Mouse (Mus musculus) CD8-positive naive resting alpha-beta T cell, adult 2 months (primary cell): ENCODE results near the gene Zc3h12c.

Experiments
- DNase-seq, 2 experiments: peaks; one replicate each; pipeline ENCODE4 v3.0.0; 2022; ENCODE audit warnings: low read depth in 2 of 2, low spot score in 2 of 2

Gene Zc3h12c

DNA sequence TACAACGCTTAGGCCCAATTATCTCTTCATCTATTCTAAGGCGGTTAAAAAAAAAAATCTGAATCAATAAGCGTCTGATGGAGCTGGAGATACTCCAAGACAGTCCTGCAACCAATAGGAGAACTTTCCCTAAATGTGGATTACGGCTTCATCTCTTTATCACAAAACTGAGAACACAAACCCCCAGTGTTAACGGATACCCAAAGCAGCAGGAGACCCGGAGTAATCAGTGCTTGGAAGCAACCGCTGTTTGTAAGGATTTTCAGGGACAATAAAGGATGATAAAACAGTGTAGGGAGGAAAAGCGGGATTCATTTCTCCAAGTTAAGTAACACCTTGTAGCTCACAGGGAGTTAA lies 888 bp downstream of the Zc3h12c start:
- no peak for DNase-seq

DNA sequence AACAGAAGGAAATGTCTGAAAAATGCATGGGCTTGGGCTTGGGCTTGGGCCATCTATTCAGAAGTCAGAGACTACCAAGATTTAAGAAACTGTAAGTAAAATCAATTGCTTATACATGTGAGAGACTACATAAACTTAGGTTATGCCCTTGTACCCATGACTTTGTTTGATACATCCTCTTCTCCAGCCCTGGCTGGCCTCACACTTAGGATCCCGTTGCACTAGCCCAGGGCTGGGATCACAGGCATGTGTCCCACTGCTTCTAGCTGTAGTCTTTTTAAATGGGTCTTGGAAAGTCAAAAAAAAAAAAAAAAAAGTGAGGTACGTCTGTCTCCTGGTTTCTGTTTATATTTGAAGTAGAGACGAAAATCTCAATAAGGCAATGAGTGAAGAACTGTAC lies 1.3 kb downstream of the Zc3h12c start:
- no peak for DNase-seq

GRCm38 (mm10) chr9:52165706-52166090 lies 2.7 kb downstream of the Zc3h12c start:
- DNase-seq = no peak

DNA sequence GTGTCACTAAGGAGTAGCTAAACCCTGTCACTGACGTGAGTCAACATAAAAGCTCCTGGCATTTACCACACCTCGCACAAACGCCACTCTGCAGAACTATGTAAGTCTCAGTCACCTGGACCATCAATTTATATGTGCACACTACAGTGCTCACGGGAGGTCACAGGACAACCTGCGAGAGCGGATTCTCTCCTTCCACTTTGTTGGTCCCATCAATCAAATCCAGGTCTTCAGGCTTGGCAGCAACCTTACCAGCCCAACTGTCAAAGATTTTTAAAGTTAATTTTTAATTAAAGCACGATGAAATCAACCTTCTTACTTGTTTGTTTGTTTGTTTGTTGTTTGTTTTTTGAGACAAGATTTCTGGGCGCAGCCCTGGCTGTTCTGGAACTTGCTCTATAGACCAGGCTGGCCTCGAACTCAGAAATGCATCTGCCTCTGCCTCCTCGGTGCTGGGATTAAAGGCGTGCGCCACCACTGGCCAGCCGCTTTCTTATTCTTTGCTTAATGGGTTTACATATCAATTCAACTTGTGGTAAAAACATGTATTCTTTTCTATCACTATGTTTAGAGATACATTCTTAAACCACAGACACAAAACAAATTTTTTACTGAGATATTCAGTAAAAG lies 3.2 kb downstream of the Zc3h12c start:
- DNase-seq = no peak

DNA sequence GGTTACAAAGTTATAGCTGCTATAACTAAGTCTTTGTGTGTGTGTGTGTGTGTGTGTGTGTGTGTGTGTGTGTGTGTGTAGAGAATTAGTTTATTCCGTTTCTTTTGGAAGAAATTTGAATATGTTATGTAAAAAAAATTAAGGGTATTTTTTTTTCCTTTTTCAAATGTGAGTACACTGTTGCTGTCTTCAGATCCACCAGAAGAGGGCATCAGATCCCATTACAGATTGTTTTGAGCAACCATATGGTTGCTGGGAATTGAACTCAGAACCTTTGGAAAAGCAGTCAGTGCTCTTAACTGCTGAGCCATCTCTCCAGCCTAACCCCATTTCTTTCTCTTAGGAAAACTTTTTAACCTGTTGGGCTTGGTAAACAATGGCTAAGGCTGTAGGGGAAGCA lies 7.9 kb downstream of the Zc3h12c start:
- no peak for DNase-seq

GRCm38 (mm10) chr9:52158561-52158960 lies 9.8 kb downstream of the Zc3h12c start:
- no peak for DNase-seq

- no peak for DNase-seq
These were observed 13.0 kb downstream of the Zc3h12c start for GRCm38 (mm10) chr9:52155417-52155816.

GRCm38 (mm10) chr9:52154253-52154652 lies 14.1 kb downstream of the Zc3h12c start:
- DNase-seq = no peak

GRCm38 (mm10) chr9:52152076-52152826 lies 16.1 kb downstream of the Zc3h12c start:
- no peak for DNase-seq

GRCm38 (mm10) chr9:52149768-52150167 lies 18.6 kb downstream of the Zc3h12c start:
- no peak for DNase-seq

DNA sequence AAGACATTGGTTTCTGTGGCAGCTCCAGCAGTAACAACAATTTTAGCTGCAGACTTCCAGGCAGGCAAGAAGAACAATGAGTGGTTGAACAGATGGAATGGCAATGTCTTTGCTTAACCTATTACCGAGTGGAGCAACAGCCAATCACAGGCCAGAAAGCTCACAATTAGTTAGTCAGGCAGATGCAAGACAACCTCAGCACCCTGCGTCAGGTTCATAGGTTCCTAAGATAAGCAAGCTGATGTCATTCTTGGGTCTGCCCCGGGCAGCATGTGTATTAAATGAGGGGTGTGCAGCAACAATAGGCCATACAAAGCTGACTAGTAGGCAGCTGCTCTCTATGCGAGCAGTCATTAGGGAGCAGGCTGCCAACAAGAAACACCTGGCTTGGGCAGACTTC lies 19.1 kb downstream of the Zc3h12c start:
- no peak for DNase-seq

DNA sequence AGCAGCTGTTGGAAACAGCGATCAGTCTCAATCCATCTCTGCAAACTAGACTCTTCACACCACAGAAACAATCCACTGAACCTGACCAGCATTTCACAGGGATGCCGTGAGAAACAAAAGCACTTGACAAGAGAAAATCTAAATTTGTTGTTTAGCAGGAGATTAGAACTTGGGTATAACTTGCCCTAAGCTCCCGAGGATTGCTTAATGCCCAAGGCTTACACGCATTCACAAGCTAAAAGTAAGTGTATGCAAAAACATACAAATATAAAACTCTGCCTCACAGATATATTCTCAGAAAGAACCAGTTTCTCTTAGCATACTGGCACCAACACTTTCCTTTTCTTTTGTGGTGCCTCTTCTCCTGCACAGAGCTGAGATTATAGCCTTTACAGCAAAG lies 19.5 kb downstream of the Zc3h12c start:
- no peak for DNase-seq

- DNase-seq = no peak
These were observed 20.1 kb downstream of the Zc3h12c start for GRCm38 (mm10) chr9:52148311-52148710.

- DNase-seq = no peak
These were observed 22.1 kb downstream of the Zc3h12c start for GRCm38 (mm10) chr9:52146241-52146640.

DNA sequence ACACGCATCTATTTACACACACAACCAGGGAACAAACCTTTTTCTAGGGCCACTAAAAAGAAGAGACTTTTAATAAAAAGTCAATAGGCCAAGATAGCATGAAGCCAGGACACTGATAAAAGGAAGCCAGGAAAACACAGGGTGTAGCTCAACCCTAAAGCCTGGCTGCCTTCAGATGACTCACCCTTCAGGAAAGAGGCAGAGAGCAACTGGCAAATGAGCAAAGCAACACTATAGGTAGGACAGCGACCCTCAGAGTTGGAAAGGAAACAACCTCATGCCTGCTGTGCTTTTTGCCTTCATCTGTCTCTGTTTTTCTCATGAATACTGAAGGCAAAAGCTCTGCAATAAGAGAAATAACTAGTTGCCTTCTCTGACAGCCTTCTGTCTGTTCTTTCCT lies 35.6 kb downstream of the Zc3h12c start:
- no peak for DNase-seq

- DNase-seq = no peak
These were observed 38.0 kb downstream of the Zc3h12c start for GRCm38 (mm10) chr9:52130348-52130747.

GRCm38 (mm10) chr9:52125225-52125624 lies 43.1 kb downstream of the Zc3h12c start:
- DNase-seq = no peak

DNA sequence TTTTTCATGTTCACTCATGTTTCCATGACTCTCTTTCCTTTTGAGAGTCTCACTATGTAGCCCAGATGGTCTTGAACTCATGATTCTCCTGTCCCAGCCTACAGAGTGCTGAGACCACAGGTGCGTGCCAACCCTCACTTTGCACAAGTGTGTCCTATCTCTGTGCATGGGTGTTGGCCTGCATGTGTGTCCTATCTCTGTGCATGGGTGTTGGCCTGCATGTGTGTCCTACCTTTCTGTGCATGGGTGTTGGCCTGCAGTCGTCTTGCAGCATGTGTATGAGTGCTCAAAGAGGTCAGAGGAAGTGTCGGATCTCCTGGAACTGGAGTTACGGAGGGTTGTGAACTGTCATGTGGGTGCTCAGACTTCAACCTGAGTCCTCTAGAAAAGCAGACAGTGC lies 49.2 kb downstream of the Zc3h12c start:
- DNase-seq = no peak

DNA sequence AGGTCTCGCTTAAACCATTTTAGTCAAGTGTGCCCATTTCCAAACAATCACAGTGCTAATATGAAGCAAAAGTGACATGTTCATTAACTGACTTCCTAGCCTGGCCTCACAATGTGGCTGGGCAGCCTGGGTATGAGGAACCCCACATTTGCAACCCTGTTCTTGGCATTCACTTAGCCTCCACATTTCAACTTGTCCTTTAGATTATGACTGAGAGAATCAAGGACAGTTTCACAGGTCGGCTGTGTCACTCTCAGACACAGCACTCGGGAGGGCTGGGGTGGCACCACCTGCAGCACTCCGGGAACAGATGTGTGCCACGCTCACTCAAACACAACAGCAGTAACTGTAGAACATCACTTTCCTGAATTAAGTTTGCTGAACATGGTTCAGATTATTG lies 55.3 kb downstream of the Zc3h12c start:
- DNase-seq = no peak

DNA sequence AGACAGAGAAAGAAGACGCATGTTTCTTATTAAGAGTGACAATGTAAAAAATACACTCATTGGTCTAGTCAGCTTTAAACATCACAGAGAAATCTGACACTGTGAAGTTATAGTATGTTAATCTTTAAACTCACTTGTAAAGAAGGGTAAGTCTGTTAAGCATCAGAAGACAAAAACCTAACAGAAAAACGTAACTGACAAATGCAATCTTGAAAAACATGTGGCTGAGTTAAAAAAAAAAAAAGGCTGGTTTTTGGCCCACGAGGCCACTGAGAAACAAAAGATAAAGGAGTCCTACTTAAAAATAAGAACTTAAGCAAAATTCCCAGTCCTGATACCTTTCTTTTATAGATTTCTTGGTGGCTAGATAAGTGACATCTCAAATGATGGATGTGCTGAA lies 57.6 kb downstream of the Zc3h12c start:
- no peak for DNase-seq

GRCm38 (mm10) chr9:52107161-52107560 lies 61.2 kb downstream of the Zc3h12c start:
- no peak for DNase-seq

DNA sequence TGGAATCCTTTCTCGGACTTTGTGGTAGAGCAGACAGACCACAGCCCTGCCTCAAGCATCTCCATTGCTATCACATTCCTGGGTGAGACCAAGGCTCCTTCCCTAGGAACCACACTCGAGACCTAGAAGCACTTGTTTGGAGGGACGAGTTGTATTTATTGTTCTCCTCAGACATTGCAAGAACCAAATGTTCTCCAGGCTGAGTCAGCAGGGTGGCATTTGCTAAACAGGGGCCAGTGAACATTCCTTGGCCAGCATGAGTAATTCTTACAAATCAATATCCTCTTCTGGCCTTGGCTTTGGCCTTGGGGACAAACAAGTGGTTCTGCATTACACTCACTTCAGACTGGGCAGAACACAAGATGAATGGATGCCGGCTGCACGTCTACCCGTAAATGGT lies 62.9 kb downstream of the Zc3h12c start:
- DNase-seq = no peak

DNA sequence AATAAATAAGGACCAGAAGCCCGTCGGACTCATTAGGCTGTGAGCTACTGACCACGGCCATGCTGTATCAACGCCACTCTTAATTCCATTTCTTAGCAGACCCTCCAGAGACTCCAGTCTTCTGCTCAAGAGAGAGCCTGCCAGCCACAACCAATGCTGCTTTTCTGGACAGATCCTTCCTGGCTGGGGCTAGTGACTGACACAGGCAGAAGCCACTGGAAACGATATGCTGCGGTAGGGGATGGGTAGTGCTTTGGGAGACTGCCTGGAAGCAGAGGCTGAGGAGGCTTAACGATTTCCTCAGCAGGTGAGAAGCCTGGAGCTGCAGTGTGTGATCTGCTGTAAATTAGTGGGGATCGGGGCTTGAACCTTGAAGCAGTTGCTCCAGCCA lies 64.2 kb downstream of the Zc3h12c start:
- DNase-seq = no peak
